Mouse (Mus musculus): ENCODE measurements around the gene Olfr1303. TPM values are rescaled to one million over a fixed set of nuclear protein-coding genes. Genes with fewer than 3 reads are reported as not detected.

The Olfr1303 gene
- not detected for total RNA-seq (2023)

GRCm38 (mm10) chr2:111820240-111820639 is at the start of gene Olfr1303:
Gene Olfr1303, minus strand, starts transcription at chr2:111820340.

GRCm38 (mm10) chr2:111777129-111777528 is 43.0 kb downstream of the Olfr1303 start, which contains the start of gene Olfr1302:
Gene Olfr1302, plus strand, starts transcription at chr2:111777429.

Other genes starting within 250 kb of the Olfr1303 start
- gene Olfr1297, start 193.8 kb downstream of the Olfr1303 start, total RNA-seq (2023): not detected
- not detected for gene Olfr1298, start 171.1 kb downstream of the Olfr1303 start, total RNA-seq (2023)
- not detected for gene Olfr1299, start 158.9 kb downstream of the Olfr1303 start, total RNA-seq (2023)
- not detected for gene Olfr1301, start 69.3 kb downstream of the Olfr1303 start, total RNA-seq (2023)
- gene Olfr1302, start 42.9 kb downstream of the Olfr1303 start, total RNA-seq (2023): not detected
- gene Olfr1305, start 56.8 kb upstream of the Olfr1303 start, total RNA-seq (2023): not detected
- gene Olfr1306, start 95.9 kb upstream of the Olfr1303 start, total RNA-seq (2023): not detected
- gene Olfr1307, start 129.1 kb upstream of the Olfr1303 start, total RNA-seq (2023): 0.12 TPM
- gene Olfr1308, start 144.6 kb upstream of the Olfr1303 start, total RNA-seq (2023): not detected
- not detected for gene Olfr1309, start 169.9 kb upstream of the Olfr1303 start, total RNA-seq (2023)
- gene Olfr1310, start 192.4 kb upstream of the Olfr1303 start, total RNA-seq (2023): not detected
- gene Olfr1311, start 204.1 kb upstream of the Olfr1303 start, total RNA-seq (2023): not detected
- gene Olfr1312, start 229.9 kb upstream of the Olfr1303 start, total RNA-seq (2023): not detected